Mouse (Mus musculus): ENCODE measurements around the gene Mpc2. TPM values are rescaled to one million over a fixed set of nuclear protein-coding genes. Genes with fewer than 3 reads are reported as not detected.

The Mpc2 gene
- total RNA-seq (2021), result 100 to 1,000 TPM; 640 to 653 TPM

GRCm38 (mm10) chr1:165460360-165460800, at the start of gene Mpc2, which contains the start of gene Dcaf6:
Mpc2 (plus strand) TSS chr1:165460637.
Dcaf6 (minus strand) TSS chr1:165460475.
- intact Hi-C loops (cut with DNase I), result loop anchor here (2.0 to 5.0 kb wide), 3 partner anchors 224 to 540 kb away; partner anchors contain the start of genes Creg1 and Tiprl

GRCm38 (mm10) chr1:165421357-165421915, 39.0 kb upstream of the Mpc2 start:
- intact Hi-C loops (cut with DNase I), result no loop called here
- no peak for DNase-seq (ENCODE audit: low spot score)

More at GRCm38 (mm10) chr1:165460360-165460800, at the start of gene Mpc2, which contains the start of gene Dcaf6:
- DNase-seq (ENCODE audit: low spot score), result peak; percentile 98

- DNase-seq (ENCODE audit: low spot score), result no peak
- intact Hi-C loops (cut with DNase I), result no loop called here
Measured at GRCm38 (mm10) chr1:165426254-165426653, 34.2 kb upstream of the Mpc2 start.

DNA sequence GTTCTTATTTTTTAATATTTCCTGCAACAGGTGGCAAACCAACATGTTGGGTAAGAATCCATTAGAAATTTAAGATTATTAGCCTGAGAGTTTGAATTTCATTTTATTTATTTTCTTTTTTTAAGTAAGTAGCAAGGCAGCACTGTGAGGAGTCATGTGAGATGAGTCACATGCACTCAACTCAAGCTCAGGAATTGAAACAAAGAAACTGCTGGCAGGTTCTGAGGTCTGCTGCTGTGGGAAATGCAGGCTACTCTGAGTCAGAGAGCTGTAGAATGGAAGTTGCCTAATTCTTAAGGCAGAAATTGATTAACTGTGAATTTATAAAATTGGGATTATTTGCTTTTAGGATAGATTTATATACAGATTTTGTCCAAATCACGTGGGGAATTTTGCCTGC, 27.6 kb upstream of the Mpc2 start:
- intact Hi-C loops (cut with DNase I), result no loop called here
- DNase-seq (ENCODE audit: low spot score), result no peak

DNA sequence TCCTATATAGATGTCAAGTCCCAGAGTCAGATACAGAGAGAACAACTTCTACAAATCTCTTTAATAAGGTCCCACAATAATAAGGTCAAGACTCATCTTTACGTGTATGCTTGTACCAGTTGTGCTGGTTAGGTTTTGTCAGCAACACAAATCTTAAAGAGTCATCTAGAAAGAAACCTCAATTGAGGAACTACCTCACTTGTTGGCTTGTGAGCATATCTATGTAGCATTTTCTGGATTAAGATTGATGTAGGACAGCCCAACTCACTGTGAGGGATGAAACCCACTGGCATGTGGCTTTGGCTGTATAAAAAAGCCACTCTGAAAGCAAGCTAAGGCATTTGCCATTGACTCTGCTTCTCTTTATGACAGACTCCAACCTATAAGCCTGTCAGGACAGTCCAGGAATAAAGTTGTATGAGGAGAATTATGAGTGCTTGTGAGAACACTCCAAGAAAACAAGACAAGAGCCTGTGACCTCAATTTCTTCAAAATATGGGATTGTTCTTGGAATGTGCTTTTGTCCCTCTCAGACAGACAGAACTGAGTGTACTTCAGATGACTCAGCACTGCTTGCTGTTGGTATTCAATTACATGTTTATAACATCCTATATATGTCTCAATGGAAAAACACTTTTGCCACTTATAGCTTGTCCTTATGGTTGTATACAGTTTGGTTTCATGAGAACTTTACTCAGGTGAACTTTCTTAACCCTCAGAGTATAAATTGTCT, 22.0 kb upstream of the Mpc2 start:
- no peak for DNase-seq (ENCODE audit: low spot score)
- intact Hi-C loops (cut with DNase I), result no loop called here

DNA sequence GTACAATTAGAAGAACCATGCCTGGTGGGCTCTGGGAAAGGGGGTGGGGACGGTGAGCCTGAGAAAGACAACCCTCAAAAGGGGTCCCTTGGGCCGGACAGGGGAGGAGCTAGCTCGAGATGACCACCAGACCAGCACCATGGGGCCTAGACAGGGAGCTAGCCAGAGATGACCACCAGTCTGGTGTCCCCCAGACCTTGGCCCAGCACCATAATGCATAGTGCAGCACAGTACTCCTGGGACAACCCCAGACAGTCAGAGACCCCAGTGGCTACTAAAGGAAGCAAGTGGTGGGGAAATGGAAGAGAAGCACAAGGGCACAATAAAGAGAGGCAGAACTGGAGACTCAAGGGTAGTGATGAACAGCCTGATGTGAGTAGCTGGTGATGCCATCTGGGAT, 19.6 kb upstream of the Mpc2 start:
- intact Hi-C loops (cut with DNase I), result no loop called here
- no peak for DNase-seq (ENCODE audit: low spot score)

- DNase-seq (ENCODE audit: low spot score), result no peak
- intact Hi-C loops (cut with DNase I), result no loop called here
Measured at GRCm38 (mm10) chr1:165441201-165441600, 19.2 kb upstream of the Mpc2 start.

DNA sequence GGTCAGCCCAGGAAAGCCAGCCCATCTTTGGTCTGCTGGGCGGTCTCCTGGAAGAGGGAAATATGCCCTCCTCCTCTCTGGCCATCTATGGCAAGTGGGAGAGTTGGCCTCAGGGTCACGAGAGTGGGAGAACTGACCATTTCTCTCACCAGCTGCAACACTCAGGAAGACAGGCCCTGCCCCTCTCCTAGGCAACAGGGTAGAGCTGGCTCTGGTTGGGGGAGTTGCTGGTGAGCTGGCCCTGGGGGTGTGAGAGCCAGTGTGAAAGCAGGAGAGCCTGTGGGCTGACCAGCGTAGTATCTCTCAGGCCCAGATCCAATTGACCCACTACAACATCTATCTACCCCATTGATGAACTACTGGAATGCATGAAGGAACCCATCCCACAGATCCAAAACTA, 18.7 kb upstream of the Mpc2 start:
- intact Hi-C loops (cut with DNase I), result no loop called here
- DNase-seq (ENCODE audit: low spot score), result no peak

GRCm38 (mm10) chr1:165459041-165459502, 1.4 kb upstream of the Mpc2 start:
- intact Hi-C loops (cut with DNase I), result loop anchor here (5.0 to 10.0 kb wide), 2 partner anchors 64 to 183 kb away; no protein-coding TSS in a partner anchor
- DNase-seq (ENCODE audit: low spot score), result no peak

GRCm38 (mm10) chr1:165459503-165460181, 795 bp upstream of the Mpc2 start:
- intact Hi-C loops (cut with DNase I), result loop anchor here (2.0 to 10.0 kb wide), 5 partner anchors 65 to 541 kb away; partner anchors contain the start of genes Creg1 and Tiprl

DNA sequence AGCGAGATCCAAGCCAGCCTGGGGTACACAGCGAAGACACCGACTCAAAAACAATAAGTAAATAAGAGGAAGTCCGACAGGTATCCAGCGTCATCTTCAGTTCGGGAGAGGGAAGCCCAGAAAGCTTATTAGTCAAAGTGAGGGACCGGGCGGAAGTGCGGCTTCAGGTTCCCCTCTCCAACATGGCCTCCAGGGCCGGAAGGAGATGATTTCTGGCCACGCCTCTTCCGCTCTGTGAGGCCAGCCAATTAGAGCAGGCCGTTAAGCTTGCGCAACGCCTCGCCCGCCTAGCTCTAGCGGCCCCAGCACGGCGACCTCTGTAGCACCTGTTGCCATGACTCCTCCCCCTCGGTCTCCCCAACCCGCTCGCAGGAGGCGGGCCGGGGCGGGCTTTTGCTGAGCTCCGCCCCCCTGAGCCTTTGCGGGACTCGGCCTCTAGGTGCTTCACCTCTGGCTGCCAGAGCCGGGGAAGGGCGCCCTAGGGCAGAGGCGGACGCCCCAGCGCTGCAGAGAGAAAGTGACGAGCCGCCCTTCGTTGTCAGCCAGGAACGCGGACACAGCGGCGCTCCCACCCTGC, 452 bp downstream of the Mpc2 start:
- intact Hi-C loops (cut with DNase I), result loop anchor here (2.0 to 5.0 kb wide), 3 partner anchors 224 to 540 kb away; partner anchors contain the start of genes Creg1 and Tiprl
- peak; percentile 99 for DNase-seq (ENCODE audit: low spot score)

More at GRCm38 (mm10) chr1:165459503-165460181, 795 bp upstream of the Mpc2 start:
- peak; percentile 38 for DNase-seq (ENCODE audit: low spot score)

DNA sequence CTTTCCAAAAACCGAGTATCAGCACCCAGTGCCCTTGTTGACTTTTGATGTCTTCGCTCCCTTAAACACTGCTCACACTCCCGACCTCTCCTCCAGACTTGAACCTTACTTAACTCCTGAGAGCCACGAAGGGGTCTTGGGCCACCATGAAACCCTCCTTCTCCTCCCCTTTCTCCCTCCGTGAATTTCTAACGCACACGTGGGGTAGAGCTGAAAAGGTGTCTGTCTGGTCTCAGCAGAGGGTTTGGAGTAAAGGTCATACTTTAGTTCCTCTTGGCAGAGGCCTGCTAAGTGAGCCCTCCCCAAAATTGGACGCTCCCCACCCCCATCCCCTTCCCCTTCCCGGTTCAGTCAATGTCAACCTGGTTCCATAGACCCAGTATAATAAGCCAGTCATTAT, 1.2 kb downstream of the Mpc2 start:
- intact Hi-C loops (cut with DNase I), result loop anchor here (2.0 to 5.0 kb wide), 3 partner anchors 225 to 539 kb away; partner anchors contain the start of genes Creg1 and Tiprl
- DNase-seq (ENCODE audit: low spot score), result no peak

GRCm38 (mm10) chr1:165462861-165463260, 2.4 kb downstream of the Mpc2 start:
- no peak for DNase-seq (ENCODE audit: low spot score)
- intact Hi-C loops (cut with DNase I), result loop anchor here (5.0 kb wide), 1 partner anchor 299 kb away; the partner anchor contains the start of gene Creg1

DNA sequence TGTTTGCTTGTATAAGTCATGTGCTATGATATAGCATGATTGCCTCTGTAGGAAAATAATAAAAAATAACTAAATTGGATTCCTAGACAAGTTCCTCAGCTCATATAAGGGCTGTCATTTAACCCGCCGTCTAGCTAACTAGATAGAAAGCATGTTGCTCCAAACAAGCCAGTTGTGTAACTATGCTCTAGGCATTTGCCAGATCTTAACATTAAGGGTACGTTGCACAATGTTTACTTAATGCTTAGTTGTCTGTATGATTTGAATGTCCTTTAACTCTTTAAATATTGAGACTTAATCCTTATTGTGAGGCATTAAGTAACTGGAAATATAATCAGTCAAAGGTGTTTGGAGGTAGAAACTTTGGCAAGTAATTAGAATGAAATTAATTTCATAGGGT, 4.1 kb downstream of the Mpc2 start:
- intact Hi-C loops (cut with DNase I), result loop anchor here (5.0 kb wide), 1 partner anchor 298 kb away; the partner anchor contains the start of gene Creg1
- DNase-seq (ENCODE audit: low spot score), result no peak

GRCm38 (mm10) chr1:165468971-165469370, 8.5 kb downstream of the Mpc2 start:
- intact Hi-C loops (cut with DNase I), result no loop called here
- DNase-seq (ENCODE audit: low spot score), result no peak

- intact Hi-C loops (cut with DNase I), result no loop called here
- no peak for DNase-seq (ENCODE audit: low spot score)
Measured at GRCm38 (mm10) chr1:165469717-165470116, 9.3 kb downstream of the Mpc2 start.

GRCm38 (mm10) chr1:165471490-165471889, 11.1 kb downstream of the Mpc2 start:
- intact Hi-C loops (cut with DNase I), result no loop called here
- no peak for DNase-seq (ENCODE audit: low spot score)

- DNase-seq (ENCODE audit: low spot score), result no peak
- intact Hi-C loops (cut with DNase I), result no loop called here
Measured at GRCm38 (mm10) chr1:165484688-165485233, 24.3 kb downstream of the Mpc2 start, which contains the start of gene Adcy10. Adcy10 (plus strand) TSS chr1:165485183.

DNA sequence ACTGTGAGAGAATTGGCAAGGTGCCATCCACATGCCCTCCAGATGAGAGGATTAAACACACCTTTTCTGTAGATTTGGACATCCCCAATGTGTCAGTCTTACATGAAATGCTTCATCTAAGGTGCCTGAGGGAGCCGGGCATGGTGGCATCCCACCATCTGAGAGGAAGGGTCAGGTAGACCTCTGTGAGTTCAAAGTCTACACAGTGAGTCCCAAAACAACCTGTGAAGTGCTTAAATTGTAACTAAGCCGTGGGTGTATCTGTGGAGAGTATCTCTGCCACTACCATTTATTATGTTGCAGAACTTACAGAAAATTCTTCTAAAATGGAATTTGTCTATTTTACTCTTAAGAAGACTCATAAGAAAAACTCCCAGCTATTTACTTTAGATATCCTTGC, 25.7 kb downstream of the Mpc2 start:
- DNase-seq (ENCODE audit: low spot score), result no peak
- intact Hi-C loops (cut with DNase I), result no loop called here

Data from heart, postnatal 25 days (tissue).